ENCODE assay signal across 16 mouse cellular contexts in the genomic region with DNA sequence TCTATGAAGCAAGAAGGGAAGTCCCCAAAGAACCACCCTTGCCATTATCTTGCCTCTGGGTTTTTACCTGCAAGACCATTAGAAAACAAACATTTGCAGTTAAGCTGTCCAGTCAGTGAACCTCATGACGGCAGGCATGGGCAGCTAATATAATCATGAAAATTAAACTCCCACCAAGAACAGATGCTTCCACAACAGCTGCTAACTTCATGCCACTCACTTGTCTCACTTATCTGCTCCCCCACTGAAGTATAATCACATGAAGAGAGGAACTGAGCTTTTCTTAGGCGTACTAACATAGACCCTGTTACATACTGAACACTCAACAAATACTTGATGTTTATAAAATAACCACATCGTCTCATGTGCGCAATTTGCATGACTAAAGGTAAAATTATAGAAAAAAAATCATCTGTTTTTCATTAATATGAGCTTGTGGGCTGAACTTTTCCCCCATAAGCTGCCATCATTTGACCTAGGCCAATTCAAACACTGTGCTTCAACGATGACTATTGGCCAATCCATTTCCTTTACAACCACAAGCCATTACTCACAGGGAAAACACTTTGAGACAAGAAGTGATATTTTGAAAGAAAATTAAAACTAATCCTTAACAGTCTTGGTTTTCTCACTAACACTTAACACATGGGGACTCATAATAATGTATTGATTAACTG.
"Had no signal": no experiment of that assay in that cellular context is flagged by ENCODE, and none has a peak within 500 bp of the region (broad histone marks: within the 10 kb centered on the region; RNA-seq: fewer than 3 reads in every experiment).

No protein-coding gene starts in this region.

- H3K36me3 ChIP-seq: liver, embryonic 13.5 days; neural tube, embryonic 12.5 days; neural tube, embryonic 15.5 days; stomach, embryonic 15.5 days had no signal

- H3K27me3 ChIP-seq: liver, embryonic 13.5 days; neural tube, embryonic 12.5 days; neural tube, embryonic 15.5 days; stomach, embryonic 15.5 days had no signal

- H3K4me3 ChIP-seq: layer of hippocampus, adult 2 months; liver, embryonic 13.5 days; neural tube, embryonic 12.5 days; neural tube, embryonic 15.5 days; stomach, embryonic 15.5 days had no signal

- DNase-seq: kidney, adult 2 months; kidney, postnatal 25 days; layer of hippocampus, adult 9-11 months; liver, embryonic 13.5 days; lung, adult 2 months; lung, postnatal 14 days; lung, postnatal 4 days; midbrain, embryonic 14.5 days; retina, postnatal 1 day; right cerebral cortex, postnatal 25 days; spleen, adult 18-20 months; thymus, postnatal 36 days had no signal
